Mouse (Mus musculus) bone marrow, adult 2 months (tissue): ENCODE measurements around the gene Rpl4.

Experiments used
- CTCF ChIP-seq: fragments of 200-500 bp; IDR thresholded peaks from 2 replicates; pipeline ENCODE4 v1.5.1; 2011; ENCODE audit warnings: low read length, control low read depth; ENCODE audit not compliant: control insufficient read depth, insufficient read depth
- POLR2A ChIP-seq: fragments of 200-500 bp; IDR thresholded peaks from 2 replicates; pipeline ENCODE4 v1.6.1; 2011; ENCODE audit warnings: low read depth, mild to moderate bottlenecking, control low read depth, low read length, borderline replicate concordance; ENCODE audit not compliant: control insufficient read depth

- TF ChIP-seq POLR2A (no peak), CTCF (no peak)
Observed at GRCm38 (mm10) chr9:64219772-64220420, 46.7 kb downstream of the Rpl4 start.
